Mouse (Mus musculus) spleen, postnatal 14 days (tissue): Measurements from ENCODE around the gene Fam216a.
"Not testable (repeated sequence)": the region's sequence is repeated elsewhere in the genome, so short reads cannot be mapped to it uniquely, and the experiment has no call there.

Experiments used
- DNase-seq, 2 experiments: peaks; one replicate each; pipeline ENCODE4 v3.0.0; 2021 to 2022; ENCODE audit warnings: low spot score in 2 of 2

Fam216a gene

DNA sequence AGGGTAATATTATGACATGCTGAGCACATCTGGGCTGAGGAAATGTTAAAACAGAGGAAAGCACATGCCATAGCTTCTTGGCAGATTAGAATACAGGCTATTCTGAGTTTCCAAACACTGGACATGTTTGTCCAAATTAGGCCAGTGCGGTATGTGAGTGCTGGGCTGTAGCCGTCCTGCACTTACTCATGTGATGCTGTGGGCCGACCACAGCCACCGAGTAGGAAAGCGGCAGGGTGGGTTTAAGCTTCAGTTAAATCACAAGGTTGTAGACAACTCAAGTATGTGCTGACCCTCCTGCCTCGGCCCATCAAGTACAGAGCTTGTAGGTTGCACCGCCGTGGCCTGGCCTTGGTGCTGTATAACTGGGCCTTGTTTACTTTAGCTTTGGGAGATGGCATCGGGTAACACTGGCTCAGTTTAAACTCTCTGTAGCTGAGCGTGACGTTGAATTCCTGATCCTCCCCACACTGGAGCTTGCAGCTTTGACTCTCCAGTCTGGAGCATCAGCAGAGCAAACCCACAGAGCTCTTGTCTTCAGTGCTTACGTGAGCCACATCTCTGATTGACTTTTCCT lies 51.9 kb downstream of the Fam216a start:
- DNase-seq = no peak

DNA sequence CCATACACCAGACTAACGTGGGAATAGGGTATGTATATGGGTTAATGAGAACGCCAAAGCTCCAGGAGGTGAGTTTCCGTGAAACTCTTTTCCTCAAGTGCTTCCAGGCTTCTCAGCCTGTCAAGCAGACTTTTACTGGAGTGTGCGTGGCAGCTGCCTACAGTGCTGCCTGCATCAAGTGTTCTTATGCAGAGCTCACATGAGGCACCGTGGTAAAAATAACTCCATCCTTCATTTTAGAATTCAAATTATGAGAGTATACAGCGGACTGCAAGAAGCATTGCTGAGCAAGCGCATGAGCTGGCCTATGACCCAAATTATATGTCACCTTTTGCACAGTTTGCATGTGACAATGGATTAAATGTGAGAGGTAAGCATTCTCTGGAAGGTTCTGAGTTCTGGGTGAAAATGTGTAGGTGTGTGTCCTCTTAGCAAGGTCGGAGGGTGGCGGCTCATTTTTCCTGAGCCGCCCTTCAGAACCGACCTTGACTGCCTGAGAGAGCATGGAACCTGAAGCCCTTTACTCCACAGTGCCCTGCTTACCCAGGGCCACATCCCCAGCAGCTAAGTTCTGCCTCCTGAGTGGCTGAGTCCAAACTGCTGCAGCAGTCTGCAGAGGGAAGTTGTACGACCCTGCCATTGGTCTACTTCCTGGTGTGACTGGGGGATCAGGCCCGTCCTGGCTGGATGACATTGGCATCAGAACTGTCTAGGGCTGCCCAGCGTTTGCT lies 52.5 kb downstream of the Fam216a start:
- no peak for DNase-seq

DNA sequence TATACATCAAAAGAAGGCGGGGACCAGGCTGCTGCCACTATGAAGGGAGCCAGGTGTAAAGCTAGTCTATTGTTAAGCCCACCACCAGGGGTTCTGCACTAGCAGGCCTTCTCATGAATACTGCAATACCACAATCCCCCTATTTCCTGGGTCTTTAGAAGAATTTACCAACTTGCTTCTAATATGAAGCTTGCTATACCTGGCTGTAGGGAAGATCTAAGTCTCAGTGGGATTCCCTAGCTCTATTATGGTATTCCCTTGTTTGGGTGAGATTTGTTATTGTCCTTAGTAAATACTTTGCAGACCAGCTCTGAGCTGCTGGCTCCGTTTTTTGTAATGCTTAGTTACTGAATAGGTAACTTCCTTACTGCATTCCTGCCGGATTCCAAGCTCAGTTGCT lies 53.2 kb downstream of the Fam216a start:
- not testable (repeated sequence) for DNase-seq

DNA sequence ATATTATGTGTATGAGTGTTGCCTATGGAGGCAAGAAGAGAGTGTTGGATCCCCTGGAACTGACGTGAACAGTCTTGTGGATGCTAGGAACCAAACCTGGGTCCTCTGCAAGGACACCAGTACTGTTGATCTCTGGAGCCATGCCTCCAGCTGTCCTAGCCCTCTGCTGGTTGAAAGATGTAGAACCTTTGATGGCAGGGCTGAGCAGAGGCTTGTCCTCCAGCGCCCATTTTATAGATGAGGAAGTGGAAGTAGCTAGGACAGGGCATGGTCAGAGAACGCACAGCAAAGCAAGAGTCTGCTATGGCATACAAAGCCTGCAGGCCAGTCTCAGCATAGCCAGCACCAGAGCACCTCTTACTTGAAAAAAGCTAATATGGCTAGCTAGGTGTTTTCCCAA lies 54.1 kb downstream of the Fam216a start:
- peak in 1 of 2 experiments; percentile 57 for DNase-seq

DNA sequence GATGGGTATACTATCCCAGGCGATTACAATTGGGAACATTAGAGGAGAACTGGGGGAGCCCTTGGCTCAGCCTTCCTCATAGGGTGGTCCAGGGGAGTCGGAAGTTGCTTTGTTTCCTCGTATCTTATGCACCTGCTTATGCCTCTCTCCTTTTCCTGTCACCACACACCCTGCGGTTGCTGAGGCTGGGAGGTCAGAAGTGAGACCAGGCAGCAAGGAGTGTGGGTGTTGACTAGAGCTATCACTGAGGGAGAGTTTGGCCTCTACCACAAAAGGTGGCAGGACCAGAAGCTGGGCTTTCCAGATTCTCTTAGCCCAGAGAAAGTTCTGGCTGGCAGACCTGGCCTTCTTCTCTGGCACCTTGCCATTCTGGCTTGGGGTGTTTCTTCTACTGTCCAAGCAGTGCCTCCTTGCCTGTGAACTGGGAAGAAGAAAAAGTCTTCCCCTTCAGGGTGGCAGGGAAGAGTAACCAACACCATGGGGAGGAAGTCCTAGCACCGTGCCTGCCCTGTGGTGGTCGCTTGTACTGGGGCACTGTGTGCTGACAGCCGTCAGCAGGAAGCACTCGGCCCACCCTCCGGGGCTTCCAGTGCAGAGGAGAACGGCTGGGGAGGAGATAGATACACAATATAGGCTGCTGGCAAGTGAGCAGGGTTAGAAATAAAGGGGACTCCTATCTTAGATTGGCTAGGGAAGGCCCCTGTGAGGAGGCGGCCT lies 54.7 kb downstream of the Fam216a start:
- DNase-seq = no peak

DNA sequence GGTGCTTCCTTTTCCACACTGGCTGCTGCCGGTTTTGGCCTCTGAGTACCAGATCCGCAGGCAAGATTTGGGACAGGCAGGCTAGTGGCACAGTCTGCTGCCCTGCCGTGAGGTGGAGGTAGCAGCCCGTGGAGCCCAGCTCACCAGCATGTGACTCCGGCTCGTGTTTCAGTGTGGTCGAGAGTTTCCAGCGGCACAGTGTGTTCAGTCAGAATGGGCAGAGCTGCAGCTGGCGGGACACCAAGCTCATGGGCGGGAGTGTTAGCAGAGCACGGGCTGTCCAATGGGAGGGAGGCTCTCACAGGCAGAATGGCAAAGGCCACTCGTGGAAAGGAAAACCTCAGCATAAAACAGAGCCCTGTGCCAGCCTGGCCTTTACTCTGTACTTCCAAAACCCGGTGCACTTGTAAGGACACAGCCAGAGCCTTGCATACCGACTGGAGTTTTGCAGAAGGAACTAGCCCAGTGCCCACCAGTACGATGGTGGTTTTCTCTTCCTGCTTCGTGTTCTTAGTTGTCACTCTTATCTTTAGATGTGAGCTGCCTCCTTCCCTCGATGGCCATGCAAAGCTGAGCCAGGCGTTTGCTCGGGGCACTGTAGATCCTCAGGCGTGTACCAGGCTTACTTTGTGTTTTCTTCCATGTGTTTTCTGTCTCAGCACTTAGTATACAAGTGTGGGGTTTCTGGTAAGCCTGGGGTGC lies 57.0 kb downstream of the Fam216a start:
- DNase-seq = peak; percentile 27 to 52
